Mouse (Mus musculus) heart, adult 8-10 months (tissue): Measurements from ENCODE around the gene Gm10340. TPM values are rescaled to one million over a fixed set of nuclear protein-coding genes. Genes with fewer than 3 reads are reported as not detected.
"Not testable (repeated sequence)": the region's sequence is repeated elsewhere in the genome, so short reads cannot be mapped to it uniquely, and the experiment has no call there.

Experiments used
- DNase-seq: peaks from one replicate; pipeline ENCODE4 v3.0.0; 2022; ENCODE audit warnings: low spot score
- total RNA-seq, 4 experiments: library from RNA; stranded (reverse); gene quantifications; 2 replicates each; pipeline ENCODE4 v1.2.4; 2022

The Gm10340 gene
- not detected for total RNA-seq

GRCm38 (mm10) chr14:3133697-3134096 lies at the start of gene Gm10340:
TSS of gene Gm10340 (plus strand) at chr14:3133997.
- DNase-seq = not testable (repeated sequence)

GRCm38 (mm10) chr14:3116051-3116450 lies 17.7 kb upstream of the Gm10340 start:
- peak; percentile 3 for DNase-seq

GRCm38 (mm10) chr14:3187955-3188354 lies 54.2 kb downstream of the Gm10340 start, which contains the start of gene Gm5795:
TSS of gene Gm5795 (plus strand) at chr14:3188255.
- DNase-seq = not testable (repeated sequence)

Other genes starting within 250 kb of the Gm10340 start
- gene Gm2888, start 104.0 kb upstream of the Gm10340 start, total RNA-seq = not detected
- gene Gm2897, start 84.7 kb upstream of the Gm10340 start, total RNA-seq = under 1 TPM in 2 of 4 experiments, not detected in 2; 0.33 to 0.35 TPM
- not detected for gene Gm5795, start 54.3 kb downstream of the Gm10340 start, total RNA-seq
- gene D830030K20Rik, start 74.5 kb downstream of the Gm10340 start, total RNA-seq = under 1 TPM; 0.41 to 0.91 (median 0.57) TPM
- not detected for gene Gm2956, start 198.6 kb downstream of the Gm10340 start, total RNA-seq